Mouse (Mus musculus) testis, adult 2 months (tissue): Measurements from ENCODE around the gene Bricd5.

ENCODE experiments used
- CTCF ChIP-seq: fragments of 200-500 bp; IDR thresholded peaks from 2 replicates; pipeline ENCODE4 v1.5.1; 2012; ENCODE audit warnings: low read depth, mild to moderate bottlenecking, inconsistent platforms, low read length, moderate library complexity; ENCODE audit not compliant: control insufficient read depth, insufficient read depth, insufficient replicate concordance
- POLR2A ChIP-seq: fragments of 200-500 bp; IDR thresholded peaks from 2 replicates; pipeline ENCODE4 v1.6.1; 2012; ENCODE audit warnings: low read depth, mild to moderate bottlenecking, inconsistent platforms, low read length, moderate library complexity; ENCODE audit not compliant: control insufficient read depth

DNA sequence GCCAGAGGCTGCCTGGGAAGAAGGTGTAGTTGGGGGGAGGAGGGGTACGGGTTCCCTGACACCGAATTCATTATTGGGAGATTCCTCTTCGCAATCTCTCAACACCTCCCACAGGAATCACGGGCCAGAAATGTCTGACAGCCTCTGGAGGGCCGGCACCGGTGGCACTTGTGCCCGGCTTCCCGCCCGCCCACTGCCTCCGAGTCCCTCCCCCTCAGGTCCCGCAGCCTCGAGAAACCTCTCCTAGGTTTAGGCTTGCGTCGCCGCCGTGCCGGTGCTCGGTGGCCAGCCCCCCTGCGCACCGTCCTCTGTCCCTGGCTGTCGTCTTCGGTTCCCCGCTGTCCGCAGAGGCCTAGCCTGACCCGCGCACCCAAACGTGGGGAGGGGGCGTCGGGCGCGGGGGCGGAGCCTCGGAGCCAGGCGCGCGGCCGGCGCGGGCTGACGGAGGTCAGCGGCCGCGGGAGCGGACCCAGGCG is 14.5 kb downstream of the Bricd5 start, which contains the start of gene Caskin1:
- TF ChIP-seq CTCF (no peak), POLR2A (no peak; the same call in 1 of the 2 replicates)
